Mouse (Mus musculus): Measurements from ENCODE around the gene Gm11020. TPM values are rescaled to one million over a fixed set of nuclear protein-coding genes. Genes with fewer than 3 reads are reported as not detected.

Gene Gm11020
- polyA plus RNA-seq, 1 experiment from 2014 or later, result not detected

GRCm38 (mm10) chr8:104346706-104347105 lies 25.3 kb downstream of the Gm11020 start:
- H3K4me3 ChIP-seq, result no peak overlapping the region
- WGBS, result 56% methylated on average over 12 of the region's 12 CpGs
- no peak overlapping the region for H3K9ac ChIP-seq
- no peaks in the 10 kb centered on the region for H3K27me3 ChIP-seq (replicated peaks)
- H3K4me1 ChIP-seq, result no peaks in the 10 kb centered on the region
- no peak for ATAC-seq (replicated peaks)
- no peaks in the 10 kb centered on the region for H3K9me3 ChIP-seq
- H3K4me2 ChIP-seq, result no peak overlapping the region
- H3K27ac ChIP-seq, result no peak overlapping the region
- no peaks in the 10 kb centered on the region; the same call in 1 of the 2 replicates for H3K36me3 ChIP-seq (replicated peaks)

DNA sequence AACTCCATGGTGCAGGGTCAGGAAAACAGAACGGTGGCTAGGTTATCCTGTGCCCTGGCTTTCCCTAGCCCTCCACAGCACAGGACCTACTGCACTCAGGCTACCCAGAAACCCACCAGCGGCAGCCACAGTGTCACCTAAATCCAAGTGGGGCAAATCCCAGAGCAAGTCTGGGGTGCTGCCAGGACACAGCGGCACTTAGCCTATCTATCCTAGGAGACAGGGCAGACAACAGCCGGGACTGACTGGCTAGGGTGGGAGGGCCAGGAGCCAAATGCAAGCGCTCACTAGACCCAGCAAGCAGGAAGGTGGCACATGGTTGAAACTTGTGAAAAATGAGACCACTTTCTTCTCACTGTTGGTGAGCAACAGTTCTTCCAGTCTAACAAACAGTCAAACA lies 27.6 kb downstream of the Gm11020 start:
- no peak for ATAC-seq (replicated peaks)

DNA sequence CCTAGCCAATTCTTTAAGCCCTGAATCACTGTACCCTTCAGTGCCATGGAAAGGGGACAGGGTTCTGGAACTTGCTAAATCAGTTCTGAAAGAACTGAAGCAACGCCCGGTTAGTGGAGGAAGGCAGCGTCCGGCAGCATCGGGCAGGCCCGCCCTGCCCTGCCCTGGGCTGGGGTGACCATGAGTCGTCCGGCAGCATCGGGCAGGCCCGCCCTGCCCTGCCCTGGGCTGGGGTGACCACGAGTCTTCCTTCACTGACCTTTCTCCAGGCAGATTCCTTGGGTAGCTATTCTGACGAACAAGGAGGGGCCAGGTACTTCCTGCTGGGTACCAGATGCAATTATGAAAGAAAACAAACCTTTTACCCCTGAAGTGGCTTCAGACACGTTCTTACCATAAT lies 28.7 kb downstream of the Gm11020 start:
- Histone ChIP-seq H3K27ac (no peak overlapping the region), H3K9me3 (no peaks in the 10 kb centered on the region), H3K4me3 (no peak overlapping the region), H3K4me2 (no peak overlapping the region), H3K27me3 (replicated peaks) (no peaks in the 10 kb centered on the region), H3K4me1 (0 out of 2 replicates have a peak, but pooled peaks cover 5% of the 10 kb centered on the region), H3K36me3 (replicated peaks) (no peaks in the 10 kb centered on the region; the same call in 1 of the 2 replicates), H3K9ac (no peak overlapping the region)
- 89% methylated on average over 13 of the region's 13 CpGs for WGBS
- no peak for ATAC-seq (replicated peaks)

More for the DNA sequence above, 27.6 kb downstream of the Gm11020 start:
- WGBS, result 92% methylated on average over 5 of the region's 5 CpGs
- Histone ChIP-seq H3K27me3 (replicated peaks) (no peaks in the 10 kb centered on the region), H3K4me3 (no peak overlapping the region), H3K4me2 (no peak overlapping the region), H3K9me3 (no peaks in the 10 kb centered on the region), H3K27ac (no peak overlapping the region), H3K4me1 (0 out of 2 replicates have a peak, but pooled peaks cover 5% of the 10 kb centered on the region), H3K36me3 (replicated peaks) (no peaks in the 10 kb centered on the region; the same call in 1 of the 2 replicates), H3K9ac (no peak overlapping the region)

DNA sequence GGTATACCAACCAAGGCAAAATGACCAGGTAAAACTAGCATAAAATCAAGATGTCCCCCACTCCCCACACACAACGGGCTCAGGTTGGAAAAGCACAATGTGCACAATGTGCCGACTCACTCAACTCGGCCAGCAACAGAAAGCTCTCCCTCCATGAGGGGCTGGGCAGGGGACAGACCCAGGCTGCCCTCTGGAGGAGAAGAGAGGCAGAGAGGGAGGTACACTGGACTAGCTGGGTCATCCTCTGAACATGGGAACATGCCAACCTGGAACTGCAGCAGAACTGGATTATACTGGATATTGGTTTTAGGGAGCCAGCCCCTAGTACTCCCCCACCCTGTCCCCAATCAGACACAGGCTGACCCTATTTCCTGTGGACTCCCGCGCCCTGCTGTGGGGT lies 31.8 kb downstream of the Gm11020 start:
- Histone ChIP-seq H3K36me3 (replicated peaks) (no peaks in the 10 kb centered on the region), H3K9me3 (no peaks in the 10 kb centered on the region), H3K27me3 (replicated peaks) (no peaks in the 10 kb centered on the region), H3K4me3 (no peak overlapping the region), H3K4me2 (no peak overlapping the region), H3K9ac (no peak overlapping the region), H3K4me1 (0 out of 2 replicates have a peak, but pooled peaks cover 5% of the 10 kb centered on the region), H3K27ac (peak overlapping the region; percentile 36; the same call in 1 of the 2 replicates)
- peak; percentile 58; the same call in 1 of the 2 replicates for ATAC-seq (replicated peaks)
- 58% methylated on average over 5 of the region's 5 CpGs for WGBS

DNA sequence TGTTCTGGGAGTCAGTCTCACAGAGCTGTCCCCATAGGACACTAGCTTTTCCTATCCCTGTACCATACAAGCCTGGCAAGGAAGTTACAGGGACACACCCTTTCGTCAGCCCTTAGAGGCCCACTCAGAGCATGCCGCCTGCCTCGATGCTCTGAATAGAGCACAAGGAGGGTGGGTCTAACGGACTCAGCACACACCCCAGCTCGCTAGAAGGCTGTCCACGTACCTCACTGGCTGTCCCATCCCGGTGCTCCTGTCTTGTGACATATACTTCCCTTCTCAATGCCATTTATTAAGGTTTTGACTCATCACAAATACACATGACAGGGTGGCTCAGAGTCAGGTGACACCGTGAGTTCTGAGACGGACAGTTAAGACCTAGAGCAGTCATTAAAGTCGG lies 33.1 kb downstream of the Gm11020 start:
- WGBS, result 92% methylated on average over 10 of the region's 10 CpGs

DNA sequence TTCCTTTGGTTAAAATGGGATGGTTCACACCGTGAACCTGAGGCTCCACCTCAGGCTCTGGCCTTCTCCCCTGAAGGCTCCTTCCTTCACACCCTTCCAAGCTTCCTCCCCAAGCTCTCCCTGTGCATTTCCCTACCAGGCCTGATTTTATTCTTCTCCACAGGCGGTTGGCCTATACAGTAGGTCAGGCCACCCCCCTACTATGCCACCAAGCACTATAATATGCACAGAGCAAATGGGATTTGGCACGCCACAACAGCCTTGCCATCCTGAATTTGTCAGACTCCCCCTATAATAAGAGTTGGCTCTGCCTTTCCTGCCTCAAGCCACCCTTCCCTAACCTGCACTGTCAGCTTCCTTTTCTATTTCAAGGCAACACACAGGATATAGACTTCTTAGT lies 37.3 kb downstream of the Gm11020 start:
- WGBS, result 50% methylated on average over 3 of the region's 3 CpGs
- Histone ChIP-seq H3K4me3 (no peak overlapping the region), H3K9me3 (no peaks in the 10 kb centered on the region), H3K27me3 (replicated peaks) (no peaks in the 10 kb centered on the region), H3K9ac (no peak overlapping the region), H3K4me2 (no peak overlapping the region), H3K27ac (no peak overlapping the region), H3K4me1 (0 out of 2 replicates have a peak, but pooled peaks cover 7% of the 10 kb centered on the region), H3K36me3 (replicated peaks) (no peaks in the 10 kb centered on the region)
- ATAC-seq (replicated peaks), result 0 out of 2 replicates have a peak, but pooled peaks have one; percentile 21

More for the DNA sequence above, 33.1 kb downstream of the Gm11020 start:
- Histone ChIP-seq H3K4me3 (no peak overlapping the region), H3K36me3 (replicated peaks) (no peaks in the 10 kb centered on the region), H3K9ac (no peak overlapping the region), H3K9me3 (no peaks in the 10 kb centered on the region), H3K4me1 (0 out of 2 replicates have a peak, but pooled peaks cover 12% of the 10 kb centered on the region), H3K27me3 (replicated peaks) (no peaks in the 10 kb centered on the region), H3K27ac (no peak overlapping the region), H3K4me2 (no peak overlapping the region)
- ATAC-seq (replicated peaks), result no peak

DNA sequence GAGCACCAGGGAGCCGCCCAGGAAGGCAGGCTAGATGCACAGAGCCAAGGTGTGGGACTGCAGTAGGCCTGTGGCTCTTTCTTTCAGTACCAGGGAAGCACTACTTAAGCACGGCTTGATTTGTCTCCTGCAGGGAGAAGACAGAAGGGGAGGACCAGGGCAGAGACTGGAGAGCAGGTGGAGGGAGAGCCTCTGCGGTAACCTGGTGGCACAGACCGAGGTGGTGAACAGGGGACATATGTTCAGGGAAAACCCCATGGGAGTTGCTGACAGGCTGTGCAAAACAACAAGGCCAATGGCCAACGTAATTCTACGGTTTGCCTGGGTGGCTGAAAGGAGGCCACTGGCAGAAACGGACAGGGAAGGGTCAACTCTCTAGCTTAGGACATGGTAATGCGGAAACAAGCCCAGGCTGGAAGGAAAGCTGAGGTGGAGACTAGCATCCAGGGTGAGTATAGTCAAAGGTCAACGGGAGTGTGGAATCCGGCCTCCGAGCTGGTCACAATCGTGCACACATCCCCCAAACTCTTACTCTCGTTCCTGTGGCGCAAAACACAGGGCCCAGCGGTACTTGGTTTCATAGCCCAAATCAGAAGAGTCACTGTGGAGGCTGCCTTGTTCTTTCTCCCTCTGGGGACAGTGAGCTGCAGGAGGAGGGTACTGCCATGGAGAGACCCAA lies 38.5 kb downstream of the Gm11020 start:
- no peak for ATAC-seq (replicated peaks)
- H3K4me2 ChIP-seq, result no peak overlapping the region
- H3K27me3 ChIP-seq (replicated peaks), result no peaks in the 10 kb centered on the region
- 0 out of 2 replicates have a peak, but pooled peaks cover 7% of the 10 kb centered on the region for H3K4me1 ChIP-seq
- H3K9me3 ChIP-seq, result no peaks in the 10 kb centered on the region
- WGBS, result 63% methylated on average over 15 of the region's 15 CpGs
- no peaks in the 10 kb centered on the region for H3K36me3 ChIP-seq (replicated peaks)
- no peak overlapping the region for H3K9ac ChIP-seq
- H3K4me3 ChIP-seq, result no peak overlapping the region
- no peak overlapping the region for H3K27ac ChIP-seq

DNA sequence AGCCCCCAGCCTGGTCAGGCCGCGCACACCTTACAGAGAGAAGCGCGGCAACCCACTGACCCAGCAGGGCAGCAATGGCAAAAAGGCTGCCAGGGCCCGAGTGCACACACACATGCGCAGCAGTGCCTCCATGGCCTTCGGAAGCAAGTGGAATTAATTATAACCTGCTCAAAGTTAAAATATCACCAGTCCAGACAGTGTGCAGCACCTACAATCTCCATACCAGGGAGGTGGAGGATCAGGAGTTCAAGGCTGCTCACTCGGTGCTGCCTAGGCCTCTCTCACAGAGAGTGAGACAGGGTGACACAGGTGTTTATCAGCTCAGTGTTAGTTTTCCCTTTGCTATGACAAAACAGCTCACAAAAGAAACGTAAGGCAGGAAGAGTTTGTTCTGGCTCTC lies 44.3 kb downstream of the Gm11020 start:
- Histone ChIP-seq H3K27me3 (replicated peaks) (no peaks in the 10 kb centered on the region), H3K9me3 (no peaks in the 10 kb centered on the region), H3K27ac (no peak overlapping the region), H3K9ac (no peak overlapping the region), H3K4me2 (no peak overlapping the region), H3K4me1 (peaks cover 16% of the 10 kb centered on the region), H3K4me3 (no peak overlapping the region), H3K36me3 (replicated peaks) (no peaks in the 10 kb centered on the region)
- peak; percentile 13; the same call in 1 of the 2 replicates for ATAC-seq (replicated peaks)
- 90% methylated on average over 9 of the region's 9 CpGs for WGBS

DNA sequence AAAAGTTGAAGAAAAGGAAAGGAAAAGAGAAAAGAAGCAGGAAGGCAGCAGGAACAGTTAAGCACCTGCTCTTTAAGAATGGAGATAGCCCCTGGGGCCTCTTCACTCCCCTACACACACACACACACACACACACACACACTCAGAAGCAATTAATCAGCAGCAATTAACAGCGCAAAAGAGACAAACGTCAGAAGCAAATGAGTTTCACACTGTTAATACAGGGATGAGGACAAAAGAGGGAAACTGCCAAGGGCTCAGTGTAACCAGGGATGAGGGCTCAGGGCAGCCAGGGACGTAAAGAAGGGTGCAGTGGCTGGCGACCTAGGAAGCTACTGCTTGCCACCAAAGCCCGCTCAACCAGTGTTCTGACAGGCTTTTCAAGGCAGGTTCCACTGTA lies 46.0 kb downstream of the Gm11020 start:
- 49% methylated on average over 5 of the region's 5 CpGs for WGBS
- Histone ChIP-seq H3K4me2 (no peak overlapping the region), H3K4me1 (peaks cover 16% of the 10 kb centered on the region), H3K4me3 (no peak overlapping the region), H3K36me3 (replicated peaks) (no peaks in the 10 kb centered on the region), H3K27me3 (replicated peaks) (no peaks in the 10 kb centered on the region), H3K9me3 (no peaks in the 10 kb centered on the region), H3K9ac (no peak overlapping the region), H3K27ac (no peak overlapping the region)
- no peak for ATAC-seq (replicated peaks)

DNA sequence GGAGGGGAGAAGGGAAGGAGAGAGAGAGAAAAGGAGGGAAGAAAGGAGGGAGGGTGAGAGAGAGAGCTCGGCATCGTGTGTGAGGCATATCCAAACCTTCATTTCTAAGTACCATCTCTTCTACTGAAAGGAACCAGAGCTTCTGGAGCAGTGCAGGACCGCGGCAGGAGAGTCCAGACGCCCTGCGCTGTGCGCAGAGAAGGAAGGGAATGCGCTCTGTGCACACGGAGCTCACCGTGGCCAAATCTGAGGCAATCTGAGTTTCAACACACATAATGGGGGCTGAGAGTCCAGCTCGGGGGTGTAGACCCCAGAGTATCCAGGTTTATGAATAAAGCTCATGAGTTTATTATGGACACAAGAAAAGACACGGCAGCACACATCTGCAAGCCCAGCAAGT lies 48.2 kb downstream of the Gm11020 start:
- Histone ChIP-seq H3K9ac (no peak overlapping the region), H3K27me3 (replicated peaks) (no peaks in the 10 kb centered on the region), H3K27ac (no peak overlapping the region), H3K4me1 (peaks cover 21% of the 10 kb centered on the region), H3K36me3 (replicated peaks) (no peaks in the 10 kb centered on the region), H3K4me2 (no peak overlapping the region), H3K4me3 (no peak overlapping the region), H3K9me3 (no peaks in the 10 kb centered on the region)
- ATAC-seq (replicated peaks), result no peak
- 82% methylated on average over 12 of the region's 12 CpGs for WGBS

- Histone ChIP-seq H3K4me2 (no peak overlapping the region), H3K4me3 (no peak overlapping the region), H3K27me3 (replicated peaks) (no peaks in the 10 kb centered on the region), H3K9ac (no peak overlapping the region), H3K36me3 (replicated peaks) (no peaks in the 10 kb centered on the region), H3K4me1 (peaks cover 25% of the 10 kb centered on the region), H3K9me3 (no peaks in the 10 kb centered on the region), H3K27ac (no peak overlapping the region)
- no peak for ATAC-seq (replicated peaks)
- WGBS, result 69% methylated on average over 6 of the region's 6 CpGs
Observed at GRCm38 (mm10) chr8:104370071-104370470, 48.7 kb downstream of the Gm11020 start.

GRCm38 (mm10) chr8:104371121-104371520 lies 49.8 kb downstream of the Gm11020 start:
- Histone ChIP-seq H3K27me3 (replicated peaks) (no peaks in the 10 kb centered on the region), H3K4me2 (no peak overlapping the region), H3K9me3 (no peaks in the 10 kb centered on the region), H3K27ac (no peak overlapping the region), H3K4me3 (no peak overlapping the region), H3K36me3 (replicated peaks) (no peaks in the 10 kb centered on the region), H3K9ac (no peak overlapping the region), H3K4me1 (peaks cover 36% of the 10 kb centered on the region)
- ATAC-seq (replicated peaks), result no peak
- 90% methylated on average over 6 of the region's 6 CpGs for WGBS
